Mouse (Mus musculus): ENCODE results near the gene Map7d1. TPM values are rescaled to one million over a fixed set of nuclear protein-coding genes. Genes with fewer than 3 reads are reported as not detected.
"Not testable (repeated sequence)": the region's sequence is repeated elsewhere in the genome, so short reads cannot be mapped to it uniquely, and the experiment has no call there.

The Map7d1 gene
- polyA plus RNA-seq, 1 experiment from 2014 or later = 34.1 TPM

DNA sequence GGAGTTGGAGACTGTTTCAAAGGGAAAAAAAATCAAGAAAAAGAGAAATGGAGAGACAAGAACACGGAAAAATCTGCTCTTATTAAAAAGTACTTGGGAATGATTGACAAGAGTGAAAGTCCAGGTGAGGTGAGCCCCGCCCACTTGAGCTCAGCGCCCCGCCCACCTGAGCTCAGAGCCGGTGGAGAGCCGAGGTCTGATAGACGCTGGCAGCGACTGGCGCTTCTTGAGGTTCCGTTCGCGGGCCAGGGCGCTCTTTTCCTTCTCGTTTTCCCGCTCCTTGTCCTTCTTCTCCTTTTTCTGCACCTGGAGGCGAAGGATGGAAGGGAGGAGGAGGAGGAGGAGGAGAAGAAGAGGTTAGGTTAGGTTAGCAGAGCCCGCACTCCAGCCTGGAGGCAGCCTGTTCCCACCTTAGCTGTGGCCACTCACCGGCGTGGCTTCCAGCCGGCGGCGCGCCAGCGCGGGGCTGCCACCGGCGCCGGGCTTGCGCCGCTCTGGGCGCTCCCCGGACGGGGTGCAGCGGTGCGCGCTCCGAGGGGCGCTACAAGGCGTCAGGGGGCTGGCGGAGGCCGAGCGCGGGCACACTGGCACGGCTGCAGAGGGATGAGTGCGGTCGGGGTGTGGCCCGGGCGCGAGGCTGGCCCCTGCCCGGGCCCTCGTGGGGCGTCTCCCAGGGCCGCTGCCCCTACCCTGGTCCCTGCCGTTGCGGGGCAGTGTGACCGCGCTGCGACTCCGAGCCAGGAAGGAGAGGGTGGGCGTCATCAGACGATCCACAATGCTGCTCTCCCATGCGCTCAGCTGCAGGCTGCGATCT lies 19.5 kb downstream of the Map7d1 start:
- Histone ChIP-seq H3K4me3 (replicated peaks) (peak overlapping the region; percentile 27; the same call in 1 of the 2 replicates), H3K4me1 (peaks cover 18% of the 10 kb centered on the region; the same call in 1 of the 2 replicates), H3K27me3 (replicated peaks) (no peaks in the 10 kb centered on the region), H3K27ac (no peak overlapping the region), H3K9ac (no peak overlapping the region), H3K36me3 (peaks cover 73% of the 10 kb centered on the region), H3K4me2 (peak overlapping the region; percentile 58), H3K9me3 (no peaks in the 10 kb centered on the region)
- no peak for ATAC-seq (ENCODE audit: insufficient read depth, low FRiP score, low read depth)
- WGBS = 50% methylated on average over 63 of the region's 63 CpGs

DNA sequence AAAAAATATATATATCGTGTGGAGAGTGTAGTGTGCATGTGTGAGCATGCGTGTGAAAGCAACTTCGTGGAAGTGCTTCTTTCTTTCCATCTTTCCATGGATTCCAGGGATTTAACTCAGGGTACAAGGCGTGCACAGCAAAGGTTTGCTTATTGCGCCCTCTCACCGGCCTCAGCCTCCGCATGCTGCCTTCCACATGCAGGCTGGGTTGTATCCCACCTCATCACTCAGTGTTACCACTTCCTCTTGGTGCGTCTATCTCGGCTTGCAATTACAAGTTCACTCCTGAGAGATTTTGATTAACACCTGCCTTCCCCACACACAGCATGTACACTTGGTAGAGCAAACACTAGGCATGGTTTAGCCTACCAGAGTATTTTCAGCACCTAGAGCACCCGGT lies 21.0 kb downstream of the Map7d1 start:
- WGBS = 87% methylated on average over 10 of the region's 10 CpGs
- Histone ChIP-seq H3K9ac (no peak overlapping the region), H3K4me2 (no peak overlapping the region), H3K27me3 (replicated peaks) (no peaks in the 10 kb centered on the region), H3K36me3 (peaks cover 74% of the 10 kb centered on the region), H3K9me3 (no peaks in the 10 kb centered on the region), H3K27ac (no peak overlapping the region), H3K4me1 (peaks cover 18% of the 10 kb centered on the region; the same call in 1 of the 2 replicates), H3K4me3 (replicated peaks) (no peak overlapping the region)
- no peak for ATAC-seq (ENCODE audit: insufficient read depth, low FRiP score, low read depth)

DNA sequence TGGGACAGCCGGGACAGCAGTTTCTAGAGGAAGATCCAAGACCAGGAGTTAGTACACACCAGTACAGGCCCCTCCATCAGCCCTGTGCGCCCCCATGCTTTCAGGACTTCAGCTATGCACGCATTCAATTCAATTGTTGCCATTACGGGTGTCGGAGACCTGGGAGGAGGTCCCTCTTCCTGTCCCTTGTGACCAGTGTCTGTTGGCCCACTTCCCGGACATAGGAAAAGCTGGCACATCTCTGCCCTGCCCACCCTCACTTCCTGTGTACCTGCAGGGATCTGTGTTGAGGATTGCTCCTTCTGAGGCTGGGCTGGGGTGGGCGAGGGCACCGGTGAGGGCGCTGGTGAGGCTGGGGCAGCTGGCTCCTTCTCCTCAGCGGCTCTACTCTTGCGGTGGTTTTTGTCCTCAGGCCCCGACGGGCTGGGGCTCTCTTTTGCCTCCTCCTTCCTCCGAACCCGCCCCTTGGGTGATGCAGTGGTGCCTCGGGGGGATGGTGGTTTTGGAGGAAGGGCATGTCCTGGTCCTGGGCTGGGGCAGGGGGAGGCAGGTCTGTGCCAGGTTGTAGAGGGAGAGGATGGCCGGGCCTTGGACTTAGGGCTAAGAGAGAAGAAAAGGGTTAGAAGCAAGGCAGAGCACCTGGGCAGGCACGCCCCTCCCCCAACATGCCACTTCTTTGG lies 21.5 kb downstream of the Map7d1 start:
- no peaks in the 10 kb centered on the region for H3K27me3 ChIP-seq (replicated peaks)
- H3K9ac ChIP-seq = no peak overlapping the region
- H3K27ac ChIP-seq = no peak overlapping the region
- H3K4me3 ChIP-seq (replicated peaks) = no peak overlapping the region
- H3K4me1 ChIP-seq = peaks cover 18% of the 10 kb centered on the region; the same call in 1 of the 2 replicates
- no peak for ATAC-seq (ENCODE audit: insufficient read depth, low FRiP score, low read depth)
- H3K9me3 ChIP-seq = no peaks in the 10 kb centered on the region
- WGBS = 85% methylated on average over 18 of the region's 18 CpGs
- peaks cover 70% of the 10 kb centered on the region for H3K36me3 ChIP-seq
- no peak overlapping the region for H3K4me2 ChIP-seq

DNA sequence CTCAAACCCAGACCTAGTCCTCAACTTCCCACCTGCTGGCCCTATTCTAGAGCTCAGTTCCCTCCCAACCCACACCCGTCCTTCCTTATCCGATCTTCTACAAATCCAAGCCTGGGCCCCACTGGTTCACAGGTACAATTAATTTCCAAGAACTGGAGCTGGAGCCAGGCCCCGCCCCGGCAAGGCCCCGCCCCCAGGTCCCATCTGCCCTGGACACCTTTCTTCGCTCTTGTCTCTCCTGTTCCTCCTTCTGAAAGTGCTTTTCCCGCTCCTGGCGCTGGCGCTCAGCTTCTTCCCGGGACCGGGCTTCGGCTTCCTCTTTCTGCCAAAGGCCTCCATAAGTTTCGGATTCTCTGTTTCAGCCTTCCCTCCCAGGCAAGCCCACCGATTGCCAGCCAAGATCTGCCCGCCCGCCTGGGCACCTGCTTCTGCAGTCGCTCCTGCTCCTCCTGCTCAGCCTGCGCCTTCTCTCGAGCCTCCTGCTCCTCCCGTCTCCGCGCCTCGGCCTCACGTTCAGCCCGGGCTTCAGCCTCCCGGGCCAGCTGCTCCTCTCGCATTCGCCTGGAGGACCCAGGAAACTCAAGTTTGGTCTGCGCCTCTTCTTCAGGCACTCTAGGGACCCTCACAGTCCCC lies 22.4 kb downstream of the Map7d1 start:
- Histone ChIP-seq H3K4me1 (peaks cover 18% of the 10 kb centered on the region; the same call in 1 of the 2 replicates), H3K4me3 (replicated peaks) (no peak overlapping the region), H3K4me2 (no peak overlapping the region), H3K27ac (no peak overlapping the region), H3K9ac (no peak overlapping the region), H3K36me3 (peaks cover 69% of the 10 kb centered on the region), H3K27me3 (replicated peaks) (no peaks in the 10 kb centered on the region), H3K9me3 (no peaks in the 10 kb centered on the region)
- 91% methylated on average over 29 of the region's 29 CpGs for WGBS
- no peak for ATAC-seq (ENCODE audit: insufficient read depth, low FRiP score, low read depth)

DNA sequence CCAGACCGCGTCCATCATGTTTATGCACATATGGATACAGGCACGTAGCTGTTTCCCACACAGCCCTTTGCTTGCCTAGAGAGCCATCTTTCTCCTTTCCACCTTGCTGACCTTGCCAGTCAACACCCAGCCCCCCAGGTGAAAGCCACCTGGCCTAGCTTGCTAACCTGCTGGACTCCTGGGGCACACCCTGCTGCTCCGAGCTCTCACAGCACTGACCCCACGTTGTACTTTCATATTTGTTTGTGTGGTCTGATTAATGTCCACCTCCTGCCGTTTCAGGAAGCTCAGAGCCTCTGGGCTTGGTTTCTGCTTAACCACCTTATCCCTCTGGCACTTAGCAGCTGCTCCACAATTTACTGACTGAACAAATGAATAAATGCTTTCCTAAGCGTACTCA lies 26.2 kb downstream of the Map7d1 start:
- Histone ChIP-seq H3K27me3 (replicated peaks) (no peaks in the 10 kb centered on the region), H3K9ac (no peak overlapping the region), H3K36me3 (peaks cover 40% of the 10 kb centered on the region), H3K27ac (no peak overlapping the region), H3K4me1 (peaks cover 5% of the 10 kb centered on the region; the same call in 1 of the 2 replicates), H3K4me2 (no peak overlapping the region), H3K4me3 (replicated peaks) (no peak overlapping the region), H3K9me3 (no peaks in the 10 kb centered on the region)
- ATAC-seq (ENCODE audit: insufficient read depth, low FRiP score, low read depth) = no peak
- 44% methylated on average over 7 of the region's 7 CpGs for whole genome bisulfite sequencing

DNA sequence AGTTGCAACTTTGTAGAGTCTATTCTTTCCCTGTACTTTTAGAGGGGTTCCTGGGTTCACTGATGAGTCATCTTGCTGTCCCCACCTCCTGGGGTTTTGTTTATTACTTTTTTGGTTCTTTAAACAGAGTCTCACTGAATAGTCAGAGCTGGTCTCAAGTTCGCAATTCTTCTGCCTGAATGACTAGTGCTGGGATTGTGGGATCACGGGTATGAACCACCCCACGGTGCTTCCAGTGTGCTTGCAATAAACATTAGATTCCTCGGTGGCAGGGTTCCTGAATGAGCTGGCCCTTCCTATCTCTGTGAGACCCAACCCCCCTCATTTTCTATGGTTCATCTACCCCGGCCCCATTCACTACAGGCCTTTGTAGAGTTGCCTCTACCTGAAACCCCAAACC lies 28.0 kb downstream of the Map7d1 start:
- WGBS = 24% methylated on average over 5 of the region's 5 CpGs
- no peaks in the 10 kb centered on the region for H3K9me3 ChIP-seq

DNA sequence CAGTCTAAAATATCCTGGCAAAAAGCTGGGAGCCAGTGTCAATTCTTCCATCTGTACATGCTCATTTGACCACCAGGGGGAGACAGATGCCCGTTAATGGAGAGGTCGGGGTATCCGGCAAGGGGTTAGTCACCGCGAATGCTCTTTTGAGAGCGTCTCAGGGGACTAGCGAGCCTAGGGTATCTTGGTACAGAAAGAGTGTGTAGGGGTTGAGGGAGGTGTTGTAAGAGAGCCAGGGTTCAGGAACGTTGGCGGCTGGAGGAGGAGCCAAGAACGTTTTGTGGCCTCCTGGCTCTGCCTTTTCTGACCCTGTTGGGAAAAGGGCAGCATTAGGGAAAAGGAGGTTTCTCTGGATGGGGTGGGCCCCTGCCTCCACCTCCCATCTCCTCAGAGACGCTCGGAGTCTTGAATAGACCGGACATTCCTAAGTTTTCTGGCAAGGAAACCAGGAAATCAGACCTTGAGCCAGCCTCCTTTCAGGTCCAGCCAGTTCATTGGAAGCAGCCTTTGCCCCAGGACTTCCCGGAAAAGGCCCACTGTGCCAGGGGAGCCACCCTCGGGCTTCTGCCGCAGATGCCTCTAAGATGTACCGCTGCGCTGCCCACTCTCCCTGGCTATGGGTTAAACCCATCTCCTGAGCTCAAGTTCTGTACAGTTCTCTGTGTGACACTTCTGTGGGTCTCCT lies 28.9 kb downstream of the Map7d1 start:
- ATAC-seq (ENCODE audit: insufficient read depth, low FRiP score, low read depth) = peak; percentile 68
- 9% methylated on average over 18 of the region's 18 CpGs for WGBS
- Histone ChIP-seq H3K9me3 (no peaks in the 10 kb centered on the region), H3K27me3 (replicated peaks) (no peaks in the 10 kb centered on the region), H3K4me2 (peak overlapping the region; percentile 72), H3K36me3 (peaks cover 13% of the 10 kb centered on the region), H3K27ac (peak overlapping the region; percentile 42; the same call in 1 of the 2 replicates), H3K4me3 (replicated peaks) (peak overlapping the region; percentile 37), H3K4me1 (peaks cover 5% of the 10 kb centered on the region; the same call in 1 of the 2 replicates), H3K9ac (no peak overlapping the region)

More for the DNA sequence above, 28.0 kb downstream of the Map7d1 start:
- no peak for ATAC-seq (ENCODE audit: insufficient read depth, low FRiP score, low read depth)
- H3K4me3 ChIP-seq (replicated peaks) = no peak overlapping the region
- H3K36me3 ChIP-seq = peaks cover 22% of the 10 kb centered on the region
- H3K9ac ChIP-seq = no peak overlapping the region
- no peaks in the 10 kb centered on the region for H3K27me3 ChIP-seq (replicated peaks)
- H3K4me1 ChIP-seq = peaks cover 5% of the 10 kb centered on the region; the same call in 1 of the 2 replicates
- H3K27ac ChIP-seq = no peak overlapping the region; the same call in 1 of the 2 replicates
- H3K4me2 ChIP-seq = no peak overlapping the region

DNA sequence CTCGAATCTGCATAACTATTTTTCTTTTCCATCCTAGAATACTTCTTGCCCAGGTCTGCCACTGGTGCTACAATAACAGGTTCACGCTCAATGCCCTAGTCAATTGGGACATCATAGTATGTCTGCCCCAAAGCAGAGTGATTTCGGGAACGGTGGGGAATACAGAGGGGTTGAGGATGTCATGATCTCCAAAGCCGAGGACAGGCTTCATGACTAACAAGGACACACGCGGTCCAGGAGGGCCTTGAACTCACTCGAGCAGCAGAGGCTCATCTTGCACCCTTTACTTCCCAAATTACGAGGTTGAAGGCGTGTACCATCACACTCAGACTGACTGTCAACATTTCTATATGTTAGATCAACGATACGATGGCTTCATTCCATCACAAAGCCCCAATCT lies 29.5 kb downstream of the Map7d1 start:
- ATAC-seq (ENCODE audit: insufficient read depth, low FRiP score, low read depth) = peak; percentile 7; the same call in 1 of the 2 replicates
- H3K9ac ChIP-seq = no peak overlapping the region
- H3K4me3 ChIP-seq (replicated peaks) = no peak overlapping the region
- no peaks in the 10 kb centered on the region for H3K27me3 ChIP-seq (replicated peaks)
- peaks cover 5% of the 10 kb centered on the region; the same call in 1 of the 2 replicates for H3K4me1 ChIP-seq
- H3K9me3 ChIP-seq = no peaks in the 10 kb centered on the region
- peaks cover 9% of the 10 kb centered on the region for H3K36me3 ChIP-seq
- no peak overlapping the region for H3K27ac ChIP-seq
- H3K4me2 ChIP-seq = no peak overlapping the region
- WGBS = 55% methylated on average over 12 of the region's 12 CpGs

DNA sequence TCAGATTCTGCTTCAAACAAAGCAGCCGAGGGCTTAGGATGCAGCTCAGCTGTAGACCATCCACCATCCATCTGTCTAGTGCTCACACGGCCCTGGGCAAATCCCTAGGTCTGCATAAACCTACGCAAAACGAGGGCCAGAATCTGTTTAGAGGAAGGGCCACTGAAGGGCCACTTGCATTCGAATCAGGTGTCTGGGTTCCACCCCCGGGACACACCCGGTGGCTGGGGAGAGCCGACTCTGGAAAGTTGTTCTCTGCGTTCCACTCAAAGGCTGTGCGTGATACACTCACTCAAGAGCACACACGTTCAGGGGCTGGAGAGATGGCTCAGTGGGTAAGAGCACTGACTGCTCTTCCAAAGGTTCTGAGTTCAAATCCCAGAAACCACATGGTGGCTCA lies 33.5 kb downstream of the Map7d1 start:
- peaks cover 5% of the 10 kb centered on the region; the same call in 1 of the 2 replicates for H3K4me1 ChIP-seq
- 82% methylated on average over 11 of the region's 11 CpGs for WGBS
- no peak overlapping the region for H3K27ac ChIP-seq
- H3K9me3 ChIP-seq = no peaks in the 10 kb centered on the region
- no peak overlapping the region for H3K4me3 ChIP-seq (replicated peaks)
- no peak overlapping the region for H3K4me2 ChIP-seq
- H3K9ac ChIP-seq = no peak overlapping the region
- H3K36me3 ChIP-seq = no peaks in the 10 kb centered on the region
- ATAC-seq (ENCODE audit: insufficient read depth, low FRiP score, low read depth) = no peak
- H3K27me3 ChIP-seq (replicated peaks) = no peaks in the 10 kb centered on the region

DNA sequence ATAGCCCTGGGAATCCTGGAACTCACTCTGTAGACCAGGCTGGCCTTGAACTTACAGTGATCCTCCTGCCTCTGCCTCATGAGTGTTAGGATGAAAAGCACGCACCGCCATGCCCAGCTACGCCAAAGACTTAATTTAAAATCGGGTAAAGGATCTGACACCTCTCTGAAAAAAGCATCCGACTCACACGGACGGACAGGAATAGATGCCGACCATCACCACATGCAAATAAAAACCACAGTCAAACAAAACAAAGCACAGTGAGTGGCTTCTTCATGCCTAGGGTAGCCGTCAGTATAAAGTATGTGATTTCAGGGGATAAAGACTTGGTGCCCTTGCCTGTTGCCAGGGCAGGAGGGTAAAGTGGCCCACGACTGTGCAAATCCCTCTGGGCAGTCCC lies 36.1 kb downstream of the Map7d1 start:
- no peak overlapping the region for H3K27ac ChIP-seq
- no peaks in the 10 kb centered on the region for H3K27me3 ChIP-seq (replicated peaks)
- H3K36me3 ChIP-seq = no peaks in the 10 kb centered on the region
- no peak overlapping the region for H3K4me3 ChIP-seq (replicated peaks)
- no peak overlapping the region for H3K4me2 ChIP-seq
- no peak overlapping the region for H3K9ac ChIP-seq
- 86% methylated on average over 10 of the region's 10 CpGs for WGBS
- H3K4me1 ChIP-seq = no peaks in the 10 kb centered on the region
- ATAC-seq (ENCODE audit: insufficient read depth, low FRiP score, low read depth) = no peak
- no peaks in the 10 kb centered on the region for H3K9me3 ChIP-seq

DNA sequence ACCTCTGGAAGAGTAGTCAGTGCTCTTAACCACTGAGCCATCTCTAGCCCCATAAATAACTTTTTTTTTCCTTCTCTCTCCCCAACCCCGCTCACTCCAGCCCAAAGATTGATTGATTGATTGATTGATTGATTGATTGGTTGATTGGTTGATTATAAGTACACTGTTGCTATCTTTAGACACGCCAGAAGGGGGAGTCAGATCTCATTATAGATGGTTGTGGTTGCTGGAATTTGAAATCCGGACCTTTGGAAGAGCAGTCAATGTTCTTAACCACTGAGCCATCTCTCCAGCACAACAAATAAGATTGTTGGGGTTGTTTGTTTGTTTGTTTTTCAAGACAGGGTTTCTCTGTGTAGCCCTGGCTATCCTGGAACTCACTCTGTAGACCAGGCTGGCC lies 36.6 kb downstream of the Map7d1 start:
- not testable (repeated sequence) for H3K4me3 ChIP-seq (replicated peaks); ATAC-seq (ENCODE audit: insufficient read depth, low FRiP score, low read depth); H3K9me3 ChIP-seq; H3K4me1 ChIP-seq; H3K27me3 ChIP-seq (replicated peaks); H3K4me2 ChIP-seq; H3K36me3 ChIP-seq; H3K27ac ChIP-seq; H3K9ac ChIP-seq
- WGBS = 62% methylated on average over 3 of the region's 3 CpGs

Measured in stomach, embryonic 15.5 days (tissue).